Mouse (Mus musculus) midbrain, embryonic 13.5 days (tissue): ENCODE data around the gene Hus1b. TPM values are rescaled to one million over a fixed set of nuclear protein-coding genes. Genes with fewer than 3 reads are reported as not detected.

ENCODE experiments used
- polyA plus RNA-seq: library from polyadenylated mRNA; unstranded; fragments of >200 nt; fragmentation: Nextera tagmentation; extraction: Ambion mirVana; gene quantifications from 2 replicates; pipeline ENCODE4 v1.2.1, GENCODE M21; 2015

Gene Hus1b
- polyA plus RNA-seq, 1 experiment from 2014 or later: not detected

Other genes starting within 250 kb of the Hus1b start
- 0.07 and 0.08 TPM in 2 replicates for gene Irf4, start 198.5 kb downstream of the Hus1b start, polyA plus RNA-seq
- 44.7 and 50.9 TPM in 2 replicates for gene Exoc2, start 26.3 kb upstream of the Hus1b start, polyA plus RNA-seq
- 0.11 and 0.14 TPM in 2 replicates for gene Gm5447, start 26.4 kb upstream of the Hus1b start, polyA plus RNA-seq